Mouse (Mus musculus): ENCODE data around the gene Tubg2. TPM values are rescaled to one million over a fixed set of nuclear protein-coding genes. Genes with fewer than 3 reads are reported as not detected.

Tubg2 gene
- total RNA-seq, 4 experiments from 2014 or later = 2.7 to 4.9 (median 3.0) TPM

GRCm38 (mm10) chr11:101176933-101177773 lies 21.4 kb downstream of the Tubg2 start:
- DNase-seq (ENCODE audit: low spot score) = no peak

- DNase-seq (ENCODE audit: low spot score) = no peak
These were observed 22.7 kb downstream of the Tubg2 start for GRCm38 (mm10) chr11:101178061-101179058.

DNA sequence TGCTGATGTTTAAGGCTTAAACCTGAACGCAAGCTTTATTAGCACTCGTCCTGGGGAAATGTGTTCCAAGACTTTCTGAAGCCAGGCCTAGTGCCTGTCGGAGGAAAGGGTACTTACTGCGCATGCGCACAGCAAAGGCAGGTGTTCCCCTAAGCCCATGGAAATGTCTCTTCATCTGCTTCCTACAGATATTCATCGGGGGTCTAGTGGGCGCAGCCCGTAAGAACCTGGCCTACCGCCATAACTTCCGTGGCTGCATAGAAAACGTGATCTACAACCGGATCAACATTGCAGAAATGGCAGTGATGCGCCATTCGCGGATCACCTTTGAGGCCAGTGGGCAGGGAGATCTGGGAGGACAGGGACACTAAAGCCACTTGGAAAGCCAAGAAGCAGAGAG lies 23.6 kb downstream of the Tubg2 start:
- no peak for DNase-seq (ENCODE audit: low spot score)

DNA sequence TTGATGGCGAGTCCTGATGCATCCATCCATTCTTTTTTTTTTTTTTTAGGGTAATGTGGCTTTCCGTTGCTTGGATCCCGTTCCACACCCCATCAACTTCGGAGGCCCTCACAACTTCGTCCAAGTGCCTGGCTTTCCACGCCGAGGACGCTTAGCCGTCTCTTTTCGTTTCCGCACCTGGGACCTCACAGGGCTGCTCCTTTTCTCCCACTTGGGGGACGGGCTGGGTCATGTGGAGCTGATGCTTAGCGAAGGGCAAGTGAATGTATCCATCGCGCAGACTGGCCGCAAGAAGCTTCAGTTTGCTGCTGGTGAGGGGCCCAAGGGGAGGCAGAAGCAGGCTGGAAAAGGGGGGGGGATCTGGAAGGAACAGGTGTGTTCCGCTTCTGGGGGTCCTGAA lies 24.6 kb downstream of the Tubg2 start:
- DNase-seq (ENCODE audit: low spot score) = no peak

DNA sequence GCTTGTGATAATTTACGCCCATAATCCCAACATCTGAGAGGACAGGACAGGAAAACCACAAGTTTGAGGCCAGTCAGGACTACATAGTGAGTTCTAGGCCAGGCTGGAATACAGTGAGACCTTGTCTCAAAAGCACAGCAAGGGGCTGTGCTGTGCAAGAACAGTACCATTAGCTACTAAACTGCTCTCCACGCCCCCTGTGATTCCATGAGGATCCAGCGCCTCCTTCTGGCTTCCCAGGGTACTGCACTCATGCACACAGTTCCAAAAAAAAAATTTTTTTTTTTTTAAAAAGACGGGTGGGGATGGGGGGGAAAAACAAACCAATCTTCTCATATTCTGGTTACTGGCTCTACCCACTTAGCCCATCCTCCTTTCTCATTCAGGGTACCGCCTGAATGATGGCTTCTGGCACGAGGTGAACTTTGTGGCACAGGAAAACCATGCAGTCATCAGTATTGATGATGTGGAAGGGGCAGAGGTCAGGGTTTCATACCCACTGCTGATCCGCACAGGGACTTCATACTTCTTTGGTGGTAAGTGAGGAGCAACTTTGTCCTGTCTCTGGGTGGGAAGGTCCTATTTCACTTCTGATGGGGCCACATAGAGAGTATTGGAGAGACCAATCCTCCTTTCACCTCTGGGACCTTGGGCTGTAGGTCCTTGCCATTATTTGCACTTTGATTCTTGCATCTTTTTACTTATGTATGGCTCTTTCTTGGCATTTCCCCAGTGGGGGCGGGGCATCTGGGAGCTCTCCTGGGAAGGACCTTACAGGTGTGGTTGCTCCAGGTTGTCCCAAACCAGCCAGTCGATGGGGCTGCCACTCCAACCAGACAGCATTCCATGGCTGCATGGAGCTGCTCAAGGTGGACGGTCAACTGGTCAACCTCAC lies 25.4 kb downstream of the Tubg2 start:
- no peak for DNase-seq (ENCODE audit: low spot score)

DNA sequence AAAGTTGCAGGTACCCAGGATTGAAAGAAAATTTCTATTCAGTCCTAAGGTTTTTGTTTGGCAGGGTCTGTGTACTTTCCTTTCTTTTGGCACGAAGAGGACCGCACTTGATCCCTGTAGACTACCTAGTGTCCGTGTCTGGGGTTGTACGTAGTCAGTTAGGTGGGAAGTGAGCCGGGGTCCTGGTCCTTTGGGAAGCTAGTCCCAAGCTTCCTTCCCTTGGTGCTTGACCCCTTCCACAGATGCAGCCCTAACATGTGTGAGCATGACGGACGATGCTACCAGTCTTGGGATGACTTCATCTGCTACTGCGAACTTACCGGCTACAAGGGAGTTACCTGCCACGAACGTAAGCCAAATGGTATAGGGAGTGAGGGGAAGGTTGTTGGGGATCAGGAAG lies 26.3 kb downstream of the Tubg2 start:
- DNase-seq (ENCODE audit: low spot score) = no peak

DNA sequence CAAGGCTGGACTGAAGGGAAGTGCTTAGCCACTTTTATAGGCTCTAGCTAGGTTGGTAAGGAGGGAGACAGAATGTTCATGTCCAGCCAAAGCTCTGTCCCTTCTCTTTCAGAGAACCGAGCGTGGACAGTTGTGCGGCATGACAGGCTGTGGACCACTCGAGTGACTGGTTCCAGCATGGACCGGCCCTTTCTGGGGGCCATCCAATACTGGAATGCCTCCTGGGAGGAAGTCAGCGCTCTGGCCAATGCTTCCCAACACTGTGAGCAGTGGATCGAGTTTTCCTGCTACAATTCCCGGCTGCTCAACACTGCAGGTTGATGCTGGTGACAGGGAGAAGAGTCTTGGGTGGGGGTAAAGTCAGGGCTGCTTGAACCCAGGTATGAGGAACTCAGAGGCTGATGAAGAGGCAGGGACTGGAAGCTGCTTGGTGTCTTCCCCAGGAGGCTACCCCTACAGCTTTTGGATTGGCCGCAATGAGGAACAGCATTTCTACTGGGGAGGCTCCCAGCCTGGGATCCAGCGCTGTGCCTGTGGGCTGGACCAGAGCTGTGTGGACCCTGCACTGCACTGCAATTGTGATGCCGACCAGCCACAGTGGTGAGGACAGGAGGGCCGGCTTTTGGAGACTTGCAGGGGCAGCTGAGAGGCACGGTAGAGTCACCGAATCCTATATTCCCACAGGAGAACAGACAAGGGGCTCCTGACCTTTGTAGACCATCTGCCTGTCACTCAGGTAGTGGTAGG lies 27.2 kb downstream of the Tubg2 start:
- DNase-seq (ENCODE audit: low spot score) = no peak

DNA sequence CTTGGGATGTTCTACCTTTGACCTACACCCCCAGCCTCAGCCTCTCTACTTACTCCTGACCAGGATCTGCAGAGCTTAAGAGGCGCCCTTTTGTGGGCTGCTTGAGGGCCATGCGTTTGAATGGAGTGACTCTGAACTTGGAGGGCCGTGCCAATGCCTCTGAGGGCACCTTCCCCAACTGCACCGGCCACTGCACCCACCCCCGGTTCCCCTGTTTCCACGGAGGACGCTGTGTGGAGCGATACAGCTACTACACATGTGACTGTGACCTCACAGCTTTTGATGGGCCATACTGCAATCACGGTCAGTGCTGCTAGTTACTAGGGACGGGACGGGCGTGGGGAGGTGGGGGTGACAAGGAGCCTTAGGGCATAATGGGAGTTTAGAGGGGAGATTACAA lies 29.3 kb downstream of the Tubg2 start:
- DNase-seq (ENCODE audit: low spot score) = no peak

DNA sequence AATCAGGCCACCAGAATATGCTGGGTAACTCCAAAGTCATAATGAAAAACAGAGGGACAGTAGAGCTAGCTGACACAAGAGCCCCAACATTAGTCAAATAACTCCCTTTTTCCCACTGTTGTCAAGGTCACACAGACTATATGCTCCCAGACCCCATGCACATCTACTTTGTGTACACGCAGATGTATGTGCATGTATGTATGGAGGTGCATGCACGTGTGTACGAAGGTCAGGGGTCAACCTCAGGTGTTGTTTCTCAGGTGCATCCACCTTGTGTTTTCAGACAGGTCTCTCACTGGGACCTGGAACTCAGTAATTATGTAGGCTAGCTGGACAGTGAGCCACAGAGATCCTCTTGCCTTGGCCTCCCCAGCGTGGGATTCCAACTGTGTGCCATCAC lies 29.7 kb downstream of the Tubg2 start:
- no peak for DNase-seq (ENCODE audit: low spot score)

GRCm38 (mm10) chr11:101186526-101187247 lies 31.0 kb downstream of the Tubg2 start:
- DNase-seq (ENCODE audit: low spot score) = no peak

- no peak for DNase-seq (ENCODE audit: low spot score)
These were observed 31.8 kb downstream of the Tubg2 start for GRCm38 (mm10) chr11:101187541-101187940.

DNA sequence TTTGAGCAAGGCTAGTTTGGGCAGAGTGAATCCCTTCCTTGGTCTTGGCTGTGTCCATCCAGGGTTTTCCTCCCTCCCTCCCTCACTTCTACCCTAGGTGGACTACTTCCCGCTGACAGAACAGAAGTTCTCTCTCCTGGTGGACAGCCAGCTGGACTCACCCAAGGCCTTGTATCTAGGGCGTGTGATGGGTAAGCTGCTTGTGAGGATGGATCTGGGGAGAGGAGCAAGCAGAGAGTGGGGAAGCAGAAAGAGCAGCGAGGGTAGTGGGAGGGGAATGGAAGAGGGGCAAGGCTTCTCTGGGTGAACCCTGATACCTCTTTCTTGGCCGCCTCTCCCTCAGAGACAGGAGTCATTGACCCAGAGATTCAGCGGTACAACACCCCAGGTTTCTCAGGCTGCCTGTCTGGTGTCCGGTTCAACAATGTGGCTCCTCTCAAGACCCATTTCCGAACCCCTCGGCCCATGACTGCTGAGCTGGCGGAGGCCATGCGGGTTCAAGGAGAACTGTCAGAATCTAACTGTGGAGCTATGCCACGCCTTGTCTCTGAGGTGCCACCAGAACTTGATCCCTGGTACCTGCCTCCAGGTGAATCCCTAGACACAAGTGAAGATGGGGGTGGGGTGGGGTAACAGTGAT lies 32.6 kb downstream of the Tubg2 start:
- no peak for DNase-seq (ENCODE audit: low spot score)

DNA sequence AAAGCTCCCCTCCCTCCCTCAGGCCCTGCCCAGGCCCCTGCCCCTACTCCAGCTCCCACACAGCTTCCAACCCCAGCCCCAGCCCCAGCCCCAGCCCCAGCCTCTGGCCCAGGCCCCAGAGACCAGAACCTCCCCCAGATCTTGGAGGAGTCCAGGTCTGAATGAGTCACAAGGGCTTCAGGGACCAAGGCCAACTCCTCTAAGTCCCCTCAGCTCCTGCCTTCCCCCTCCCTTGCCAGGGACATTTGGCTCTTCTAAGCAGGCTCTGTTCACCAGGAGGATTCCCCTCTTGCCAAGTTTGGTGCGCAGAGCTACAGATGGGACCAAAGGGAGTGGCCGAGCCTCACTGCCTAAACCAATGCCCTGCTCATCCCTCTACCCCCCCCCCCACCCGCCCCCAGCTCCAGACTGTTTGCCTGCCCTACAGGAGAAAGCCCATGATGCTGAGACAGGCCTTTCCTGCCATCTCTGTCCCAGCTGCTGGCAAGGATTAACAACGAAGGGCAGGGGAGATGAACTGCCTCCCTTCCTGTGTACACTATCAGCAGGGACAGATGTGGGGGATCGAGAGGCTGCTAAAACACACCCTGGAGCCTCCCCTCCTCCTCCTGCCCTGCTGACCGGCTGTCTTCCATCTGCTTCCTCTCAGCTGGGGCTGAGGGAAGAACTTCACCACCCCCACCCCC lies 33.9 kb downstream of the Tubg2 start:
- peak; percentile 75 for DNase-seq (ENCODE audit: low spot score)

DNA sequence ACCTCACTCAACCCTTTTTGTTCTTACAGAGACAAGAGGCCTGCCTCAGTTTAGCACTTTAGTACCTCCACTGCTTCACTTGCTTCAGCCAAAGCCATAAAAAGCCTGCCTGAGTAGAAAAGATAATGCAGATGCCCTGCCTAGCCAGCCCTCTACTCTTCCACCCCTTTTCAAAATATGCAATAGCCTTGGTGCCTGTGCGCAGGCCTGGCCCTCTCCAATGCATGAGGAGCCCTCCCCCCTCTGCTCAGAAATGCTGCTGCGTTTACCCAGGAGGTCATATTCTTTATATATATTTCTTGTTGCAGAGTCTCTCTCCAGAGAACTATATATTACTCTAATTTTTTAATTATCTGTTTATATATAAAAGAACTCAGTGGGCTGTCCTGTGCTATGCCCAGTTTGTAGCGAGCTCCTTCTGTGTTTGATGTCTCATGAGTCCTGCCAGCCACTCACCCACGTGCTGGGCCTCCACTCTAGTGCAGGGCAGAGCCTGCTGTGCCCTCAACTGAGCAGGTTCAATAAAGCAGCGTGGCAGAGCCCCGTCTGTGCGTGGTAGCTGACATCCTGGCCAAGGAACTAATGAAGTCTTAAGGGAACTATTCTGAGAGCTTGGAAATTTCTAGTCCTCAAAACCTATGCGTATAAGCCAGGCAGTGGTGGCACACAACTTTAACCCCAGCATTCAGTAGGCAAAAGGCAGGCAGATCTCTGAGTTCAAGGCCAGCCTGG lies 34.6 kb downstream of the Tubg2 start:
- DNase-seq (ENCODE audit: low spot score) = no peak

DNA sequence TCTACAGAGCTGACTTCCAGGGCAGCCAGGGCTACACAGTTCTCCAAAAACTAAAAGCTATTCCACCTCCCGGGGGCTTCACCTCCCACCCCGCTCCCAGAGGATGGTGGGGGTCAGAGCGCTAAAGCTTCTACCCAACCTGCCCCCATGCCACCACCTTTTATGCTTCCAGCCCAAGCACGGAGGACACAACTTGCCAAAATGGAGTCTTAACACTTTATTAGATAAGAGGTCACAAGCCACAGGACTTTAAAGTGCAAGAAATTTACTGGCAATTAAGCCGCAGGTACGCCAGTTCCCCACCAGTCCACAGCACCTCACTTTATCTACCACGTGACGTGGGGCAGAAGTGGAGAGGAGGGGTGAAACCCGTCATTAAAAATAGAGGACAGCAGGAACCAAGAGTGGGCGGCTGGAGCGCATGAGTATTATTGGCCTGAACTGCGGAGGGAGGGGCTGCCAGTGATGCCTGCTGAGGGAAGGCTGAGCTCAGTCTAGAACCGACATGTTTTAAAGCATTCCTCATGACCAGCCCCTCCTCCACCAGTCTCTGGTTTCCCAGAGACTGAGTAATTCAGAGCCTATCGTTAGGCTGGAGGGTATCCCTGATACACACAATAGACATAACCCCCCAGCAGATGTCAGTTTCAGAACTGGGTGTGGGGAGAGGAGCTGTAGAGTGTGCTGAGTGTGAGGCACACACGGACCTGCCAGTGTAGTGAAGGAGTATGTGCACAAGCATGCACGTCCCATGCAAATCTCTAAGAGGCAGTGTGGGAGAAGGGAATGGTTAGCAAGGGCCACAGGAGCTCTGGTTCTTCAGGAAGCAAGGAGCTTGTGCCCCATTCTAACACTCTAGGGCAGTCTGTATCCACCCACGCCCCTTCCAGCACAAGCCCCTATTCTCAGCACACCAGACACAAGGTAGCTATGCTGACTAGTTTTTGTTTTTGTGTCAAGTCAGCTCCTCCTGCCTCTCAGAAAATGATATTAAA lies 35.5 kb downstream of the Tubg2 start:
- DNase-seq (ENCODE audit: low spot score) = no peak

GRCm38 (mm10) chr11:101191919-101192470 lies 36.3 kb downstream of the Tubg2 start:
- DNase-seq (ENCODE audit: low spot score) = no peak

- DNase-seq (ENCODE audit: low spot score) = no peak
These were observed 36.9 kb downstream of the Tubg2 start for GRCm38 (mm10) chr11:101192646-101193045.

All from heart, adult 8-10 months (tissue).